Mouse (Mus musculus): ENCODE measurements around the gene Hamp2.

GRCm38 (mm10) chr7:30956357-30956751 is 31.9 kb upstream of the Hamp2 start:
- TF ChIP-seq CTCF (IDR thresholded peaks at IDR 0.05; ENCODE audit: low read depth) = no peak
- no peak for TF ChIP-seq EP300 (IDR thresholded peaks at IDR 0.05; ENCODE audit: low read depth)
